Mouse (Mus musculus) T-helper 1 cell (primary cell): Measurements from ENCODE around the gene Prss28.

Experiments
- in situ Hi-C: fragments of 300-600 bp; cut with MboI, MseI; formaldehyde crosslinking; loops from one replicate; pipeline ENCODE4 v1.15.1; 2025; ENCODE audit warnings: high pct_unique_total_duplicates

Prss28 gene

DNA sequence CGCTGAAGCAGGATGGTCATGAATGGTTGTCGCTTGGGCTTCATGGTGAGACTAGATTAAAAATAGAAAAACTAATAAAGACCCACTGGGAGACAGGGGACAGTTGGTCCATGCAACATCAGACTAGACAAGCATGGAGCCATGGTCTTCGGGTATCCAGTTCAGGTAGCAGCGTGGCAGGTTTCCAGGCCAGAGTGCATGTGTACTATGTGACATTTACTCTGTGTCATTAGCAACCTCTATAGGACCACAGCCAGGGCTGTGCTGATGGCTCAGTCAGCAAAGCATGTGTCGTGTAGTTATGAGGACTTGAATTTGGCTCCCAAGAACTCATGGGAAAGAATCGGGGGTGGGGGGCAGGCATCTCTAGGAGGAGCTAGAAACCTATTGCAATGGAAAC, 31.6 kb downstream of the Prss28 start:
- in situ Hi-C loops: loop anchor here (25.0 kb wide), 1 partner anchor 972 kb away; no protein-coding TSS in a partner anchor

GRCm38 (mm10) chr17:25341490-25341889, 33.0 kb downstream of the Prss28 start:
- in situ Hi-C loops: loop anchor here (25.0 kb wide), 1 partner anchor 971 kb away; no protein-coding TSS in a partner anchor

GRCm38 (mm10) chr17:25345462-25345861, 37.0 kb downstream of the Prss28 start, which contains the start of gene Tpsab1:
Tpsab1 (minus strand) TSS chr17:25345562.
- in situ Hi-C loops: loop anchor here (25.0 kb wide), 1 partner anchor 967 kb away; no protein-coding TSS in a partner anchor

DNA sequence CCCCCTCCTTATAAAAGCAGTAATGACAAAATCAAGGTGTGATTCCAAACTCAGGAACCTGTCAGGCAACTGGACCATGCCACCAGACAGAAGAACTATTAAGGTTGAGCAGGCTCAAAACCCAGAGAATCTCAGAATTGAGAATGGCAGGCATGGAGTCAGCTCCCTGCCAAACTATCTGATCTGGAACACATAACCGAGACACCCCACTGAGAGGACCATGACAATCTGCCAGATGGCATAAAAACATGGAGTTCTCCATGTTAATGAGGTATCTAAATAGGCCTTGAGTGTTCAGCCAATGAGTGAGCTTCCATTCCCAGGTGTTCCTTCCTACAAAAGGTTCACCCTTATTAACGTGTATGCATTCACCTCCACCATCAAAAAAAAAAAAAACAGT, 52.8 kb downstream of the Prss28 start:
- in situ Hi-C loops: loop anchor here (25.0 kb wide), 1 partner anchor 1476 kb away; the partner anchor contains the start of gene Nkx2-5
